ENCODE assay signal across 8 mouse cellular contexts in genomic region chr11:87595976-87596375, GRCm38 (mm10). TPM values are rescaled to one million over a fixed set of nuclear protein-coding genes. Genes with fewer than 3 reads are reported as not detected.
DNase-seq lines count a peak whose midpoint lies in the region; ATAC-seq and TF ChIP-seq lines count a peak whose summit lies in the region.

No protein-coding gene starts in this region.

- TF ChIP-seq CTCF in CH12.LX (conservative IDR thresholded peaks at IDR 0.05 in 1 of 2, IDR thresholded peaks at IDR 0.05 in 1 of 2; ENCODE audit: low read depth in 2 of 2, low read length in 2 of 2), result no peak
- peak; percentile 1; the same call in 1 of the 2 replicates for TF ChIP-seq CTCF in hindbrain, postnatal 0 days (IDR thresholded peaks at IDR 0.05; ENCODE audit: low read depth)

- peaks cover 54% of the 10 kb centered on the region for H3K36me3 ChIP-seq in heart, embryonic 14.5 days (ENCODE audit: control insufficient read depth, insufficient read depth, low read length)
- H3K36me3 ChIP-seq in CH12.LX (replicated peaks in 1 of 2; ENCODE audit: control insufficient read depth in 1 of 2, insufficient read depth in 1 of 2, low read length in 1 of 2) (peaks cover 37 to 44% of the 10 kb centered on the region in 2 experiments), myocyte (ENCODE audit: control insufficient read depth, insufficient read depth) (peaks cover 19% of the 10 kb centered on the region)
- H3K36me3 ChIP-seq in hindbrain, postnatal 0 days (ENCODE audit: insufficient read depth, low read length), result peaks cover 39% of the 10 kb centered on the region

- H3ac ChIP-seq in myocyte (ENCODE audit: control insufficient read depth, insufficient read length), result peak overlapping the region; percentile 28

- H3K27me3 ChIP-seq in heart, embryonic 14.5 days (ENCODE audit: control insufficient read depth, insufficient read depth, low read length), result no peaks in the 10 kb centered on the region
- H3K27me3 ChIP-seq in CH12.LX (replicated peaks) (no peaks in the 10 kb centered on the region), myocyte (ENCODE audit: control insufficient read depth, insufficient read depth, insufficient read length) (no peaks in the 10 kb centered on the region)
- no peaks in the 10 kb centered on the region for H3K27me3 ChIP-seq in hindbrain, postnatal 0 days (ENCODE audit: insufficient read depth, low read length)

- TF ChIP-seq RAD21 in CH12.LX (IDR thresholded peaks at IDR 0.05; ENCODE audit: low read depth, low read length), result no peak

- WGBS in heart, embryonic 14.5 days, result 13% methylated on average over 7 of the region's 7 CpGs
- 4% methylated on average over 7 of the region's 7 CpGs for WGBS in hindbrain, postnatal 0 days

- dilution Hi-C loops in CH12.LX (cut with MboI; ENCODE audit: extremely low pct_ligation_motif_present, extremely low pct_unique_long_range_greater_than_20kb, low sequenced_read_pairs), result no loop called here

- no peak for DNase-seq in heart, adult 8-10 months (ENCODE audit: low spot score)
- no peak for DNase-seq in CH12.LX (ENCODE audit: extremely low read depth)
- DNase-seq in cerebellum, postnatal 36 days, result peak; percentile 24 to 28
- peak; percentile 27 for DNase-seq in hindbrain, postnatal 0 days (ENCODE audit: low spot score)
- no peak for DNase-seq in gastrocnemius, adult 18-20 months (ENCODE audit: low spot score)
- no peak for DNase-seq in thymus, postnatal 14 days

- H3K27ac ChIP-seq in heart, embryonic 14.5 days (replicated peaks in 1 of 2; ENCODE audit: control insufficient read depth in 1 of 2, insufficient read depth in 1 of 2, low read depth in 2 of 2, low read length in 2 of 2), result peak overlapping the region in 1 of 2 experiments; percentile 57; a peak in 1 of 4 replicates
- peak overlapping the region; percentile 40; the same call in 1 of the 2 replicates for H3K27ac ChIP-seq in CH12.LX (ENCODE audit: insufficient read depth, low read depth)
- peak overlapping the region; percentile 77 for H3K27ac ChIP-seq in hindbrain, postnatal 0 days

- H3K79me2 ChIP-seq in CH12.LX (replicated peaks; ENCODE audit: control insufficient read depth, extremely low read depth, insufficient read depth, poor library complexity, severe bottlenecking) (peaks cover 12% of the 10 kb centered on the region), myocyte (ENCODE audit: control insufficient read depth, insufficient read depth) (peaks cover 12% of the 10 kb centered on the region)

- TF ChIP-seq POLR2A in CH12.LX (IDR thresholded peaks at IDR 0.05; ENCODE audit: low read depth, low read length) (no peak), myocyte (IDR thresholded peaks at IDR 0.05; ENCODE audit: insufficient read length, low read depth) (no peak)

- H3K4me1 ChIP-seq in heart, embryonic 14.5 days (ENCODE audit: control insufficient read depth in 2 of 2, insufficient read depth in 2 of 2, low read length in 2 of 2), result peaks cover 17 to 29% of the 10 kb centered on the region in 2 experiments
- H3K4me1 ChIP-seq in CH12.LX (ENCODE audit: control insufficient read depth in 1 of 2, insufficient read depth in 2 of 2), result peaks cover 25 to 60% of the 10 kb centered on the region in 2 experiments
- peaks cover 20% of the 10 kb centered on the region for H3K4me1 ChIP-seq in hindbrain, postnatal 0 days (ENCODE audit: insufficient read depth, low read length)

- no peak for ATAC-seq in heart, embryonic 14.5 days (ENCODE audit: insufficient number of reproducible peaks, insufficient read depth, low FRiP score, low read depth)
- no peak for ATAC-seq in hindbrain, postnatal 0 days

- peak overlapping the region; percentile 67 to 74 for H3K4me3 ChIP-seq in heart, embryonic 14.5 days (ENCODE audit: control insufficient read depth in 1 of 2, insufficient read depth in 1 of 2, low read depth in 1 of 2, low read length in 2 of 2)
- peak overlapping the region; percentile 53 to 62 (median 58) for H3K4me3 ChIP-seq in CH12.LX (replicated peaks in 1 of 3; ENCODE audit: low read depth in 2 of 3, low read length in 2 of 3, poor library complexity in 1 of 3)
- H3K4me3 ChIP-seq in hindbrain, postnatal 0 days (ENCODE audit: low read length), result peak overlapping the region; percentile 61
- H3K4me3 ChIP-seq in myocyte, result peak overlapping the region; percentile 33

- no peak for TF ChIP-seq EP300 in CH12.LX (IDR thresholded peaks at IDR 0.05; ENCODE audit: low read length)

- peak overlapping the region; percentile 93 for H3K4me2 ChIP-seq in heart, embryonic 14.5 days (ENCODE audit: low read length)
- H3K4me2 ChIP-seq in CH12.LX (ENCODE audit: insufficient read depth, low read depth, poor library complexity, severe bottlenecking) (peak overlapping the region; percentile 93), myocyte (ENCODE audit: low read depth) (peak overlapping the region; percentile 89)
- H3K4me2 ChIP-seq in hindbrain, postnatal 0 days (ENCODE audit: low read depth, low read length), result peak overlapping the region; percentile 63

- no peaks in the 10 kb centered on the region for H3K9me3 ChIP-seq in heart, embryonic 14.5 days (ENCODE audit: control insufficient read depth, low read length)
- no peaks in the 10 kb centered on the region for H3K9me3 ChIP-seq in CH12.LX (replicated peaks; ENCODE audit: low read length)
- H3K9me3 ChIP-seq in hindbrain, postnatal 0 days (ENCODE audit: low read length), result no peaks in the 10 kb centered on the region

- in situ Hi-C loops in CH12.LX (cut with MboI; ENCODE audit: low pct_ligation_motif_present, low pct_unique_long_range_greater_than_20kb, low sequenced_read_pairs), result no loop called here

- peak overlapping the region; percentile 84 for H3K9ac ChIP-seq in heart, embryonic 14.5 days (ENCODE audit: low read length)
- H3K9ac ChIP-seq in CH12.LX (ENCODE audit: insufficient read depth, low read depth), result peak overlapping the region; percentile 54
- H3K9ac ChIP-seq in hindbrain, postnatal 0 days (replicated peaks; ENCODE audit: low read length), result peak overlapping the region; percentile 84

TF ChIP-seq in CH12.LX, 34 proteins besides CTCF, POLR2A, EP300 and RAD21:
- TF ChIP-seq ZC3H11A (IDR thresholded peaks at IDR 0.05; ENCODE audit: low read depth, low read length) (no peak), CHD2 (IDR thresholded peaks at IDR 0.05; ENCODE audit: low read length) (peak; percentile 30; the same call in 1 of the 2 replicates)

TF ChIP-seq in myocyte, 11 proteins besides CTCF, POLR2A, EP300 and RAD21:
- TF ChIP-seq USF1 (IDR thresholded peaks at IDR 0.05; ENCODE audit: low read depth), result no peak

RNA-seq across cellular contexts. Expression of gene Mtmr4, which starts 4.0 kb away (rescaled TPM):
- 14.3 and 17.7 TPM in 2 replicates for polyA plus RNA-seq in heart, embryonic 14.5 days (2014; fragmentation: Nextera tagmentation; extraction: Ambion mirVana)
- 10 to 100 TPM; 20.6 to 25.1 (median 23.0) TPM for total RNA-seq in heart, adult 8-10 months (2022)
- 29.4 and 40.5 TPM in 2 replicates for total RNA-seq in CH12.LX (2012; rRNA removed)
- 27.2 and 29.5 TPM in 2 replicates for total RNA-seq in CH12.LX (2014; rRNA removed)
- polyA plus RNA-seq in CH12.LX (2012; ENCODE audit: insufficient read length, low read depth), result 31.7 and 32.9 TPM in 2 replicates
- total RNA-seq in hindbrain, postnatal 0 days (2014; rRNA removed), result 110 and 125 TPM in 2 replicates
- 30.6 and 34.8 TPM in 2 replicates for polyA plus RNA-seq in hindbrain, postnatal 0 days (2015; fragmentation: Nextera tagmentation; extraction: Ambion mirVana)
- polyA plus RNA-seq in myocyte (2012; fragmentation: generic; extraction: Trizol), result 10.6 TPM
- total RNA-seq in gastrocnemius, adult 18-20 months (2021), result 10 to 100 TPM in 1 of 2 experiments, 1 to 10 TPM in 1; 9.8 to 10.8 TPM

RNA-seq across cellular contexts. Expression of gene Hsf5, which starts 21.0 kb away (rescaled TPM):
- 0.13 and 0.15 TPM in 2 replicates for polyA plus RNA-seq in heart, embryonic 14.5 days (2014; fragmentation: Nextera tagmentation; extraction: Ambion mirVana)
- under 1 TPM in 2 of 4 experiments, not detected in 2; 0.05 to 0.06 TPM for total RNA-seq in heart, adult 8-10 months (2022)
- total RNA-seq in CH12.LX (2012; rRNA removed), result 0.04 TPM in 1 of 2 replicates, not detected in the other
- not detected in 2 replicates for total RNA-seq in CH12.LX (2014; rRNA removed)
- not detected in 2 replicates for polyA plus RNA-seq in CH12.LX (2012; ENCODE audit: insufficient read length, low read depth)
- 0.10 and 0.29 TPM in 2 replicates for total RNA-seq in hindbrain, postnatal 0 days (2014; rRNA removed)
- polyA plus RNA-seq in hindbrain, postnatal 0 days (2015; fragmentation: Nextera tagmentation; extraction: Ambion mirVana), result 0.20 and 0.33 TPM in 2 replicates
- polyA plus RNA-seq in myocyte (2012; fragmentation: generic; extraction: Trizol), result not detected
- total RNA-seq in gastrocnemius, adult 18-20 months (2021), result not detected

RNA-seq across cellular contexts. Expression of gene Sept4, which starts 27.3 kb away (rescaled TPM):
- 23.5 and 25.8 TPM in 2 replicates for polyA plus RNA-seq in heart, embryonic 14.5 days (2014; fragmentation: Nextera tagmentation; extraction: Ambion mirVana)
- total RNA-seq in heart, adult 8-10 months (2022), result 10 to 100 TPM; 36.5 to 54.5 (median 37.7) TPM
- total RNA-seq in CH12.LX (2012; rRNA removed) (1.5 and 1.7 TPM in 2 replicates), CH12.LX (2014; rRNA removed) (0.32 TPM in 1 of 2 replicates, not detected in the other)
- polyA plus RNA-seq in CH12.LX (2012; ENCODE audit: insufficient read length, low read depth) (0.42 and 1.5 TPM in 2 replicates), myocyte (2012; fragmentation: generic; extraction: Trizol) (1.5 TPM)
- 32.3 and 39.6 TPM in 2 replicates for total RNA-seq in hindbrain, postnatal 0 days (2014; rRNA removed)
- 54.9 and 63.6 TPM in 2 replicates for polyA plus RNA-seq in hindbrain, postnatal 0 days (2015; fragmentation: Nextera tagmentation; extraction: Ambion mirVana)
- 10 to 100 TPM in 1 of 2 experiments, 1 to 10 TPM in 1; 9.8 to 12.1 TPM for total RNA-seq in gastrocnemius, adult 18-20 months (2021)

RNA-seq across cellular contexts. Expression of gene Gm11492, which starts 29.5 kb away (rescaled TPM):
- polyA plus RNA-seq in heart, embryonic 14.5 days (2014; fragmentation: Nextera tagmentation; extraction: Ambion mirVana), result not detected in 2 replicates
- not detected for total RNA-seq in heart, adult 8-10 months (2022)
- total RNA-seq in CH12.LX (2012; rRNA removed) (not detected in 2 replicates), CH12.LX (2014; rRNA removed) (not detected in 2 replicates)
- polyA plus RNA-seq in CH12.LX (2012; ENCODE audit: insufficient read length, low read depth) (not detected in 2 replicates), myocyte (2012; fragmentation: generic; extraction: Trizol) (not detected)
- total RNA-seq in hindbrain, postnatal 0 days (2014; rRNA removed), result not detected in 2 replicates
- polyA plus RNA-seq in hindbrain, postnatal 0 days (2015; fragmentation: Nextera tagmentation; extraction: Ambion mirVana), result not detected in 2 replicates
- not detected for total RNA-seq in gastrocnemius, adult 18-20 months (2021)

Comparison
In these comparisons a context has a peak if more than half of its experiments do, and no peak if none do; other contexts are left out.
1. DNase-seq: peak in cerebellum, postnatal 36 days (2 of 2) and hindbrain, postnatal 0 days (single experiment); none in heart, adult 8-10 months (single experiment), CH12.LX (single experiment), gastrocnemius, adult 18-20 months (single experiment) and thymus, postnatal 14 days (single experiment).
2. Peak in every context shown above with its lines, with median percentiles within 50 percentile points of each other: H3K4me2 ChIP-seq, H3K4me3 ChIP-seq and H3K9ac ChIP-seq.